Mouse (Mus musculus): ENCODE results near the gene Sh2d2a. TPM values are rescaled to one million over a fixed set of nuclear protein-coding genes. Genes with fewer than 3 reads are reported as not detected.
"Not testable (repeated sequence)": the region's sequence is repeated elsewhere in the genome, so short reads cannot be mapped to it uniquely, and the experiment has no call there.

Gene Sh2d2a
- polyA plus RNA-seq, 1 experiment from 2014 or later: 0.09 TPM

DNA sequence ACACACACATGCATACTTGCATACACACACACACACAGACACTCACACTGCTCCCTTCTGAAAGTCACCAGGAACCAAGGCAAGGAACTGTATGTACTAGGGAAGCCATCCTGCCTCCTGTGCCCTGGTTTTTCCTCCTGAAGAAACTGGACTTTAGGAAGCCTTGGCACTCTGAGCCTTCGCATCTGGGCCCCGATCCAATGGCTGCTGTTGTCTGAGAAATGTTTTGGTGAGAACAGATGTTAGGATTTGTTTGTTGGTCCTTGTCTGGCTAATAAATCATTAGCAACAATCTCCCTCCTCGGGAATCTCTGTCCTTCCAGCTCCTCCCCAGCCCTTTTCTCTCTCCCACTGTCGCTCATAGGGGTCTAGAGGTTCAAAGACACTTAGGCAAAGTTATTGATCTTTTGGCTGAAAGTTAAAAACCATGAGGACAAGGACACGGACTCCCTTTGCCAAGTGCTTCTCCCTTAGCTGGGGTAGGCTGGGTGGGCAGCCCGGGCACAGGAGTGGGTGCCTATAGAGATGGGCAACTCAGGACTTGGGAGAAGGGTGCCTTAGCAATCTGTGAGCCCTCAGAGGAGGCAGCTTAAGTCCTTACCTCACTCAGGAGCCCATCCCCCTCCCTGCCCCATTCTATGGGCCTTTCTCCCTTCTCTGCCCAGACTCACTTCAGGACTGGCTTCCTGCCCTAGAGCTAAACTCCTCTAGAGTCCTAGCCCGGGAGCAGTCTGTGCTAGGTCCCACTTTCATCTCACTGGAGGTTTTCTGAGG, 8.4 kb downstream of the Sh2d2a start:
- peaks cover 34% of the 10 kb centered on the region for H3K36me3 ChIP-seq (ENCODE audit: insufficient read depth)
- H3K27me3 ChIP-seq (ENCODE audit: insufficient read depth, low read length): no peaks in the 10 kb centered on the region
- H3K4me1 ChIP-seq (ENCODE audit: insufficient read depth): no peaks in the 10 kb centered on the region
- DNase-seq (peak; percentile 74), ATAC-seq (ENCODE audit: insufficient read depth) (peak; percentile 55; the same call in 1 of the 2 replicates)
- H3K4me3 ChIP-seq (ENCODE audit: low read depth, low read length): no peak overlapping the region
- TF ChIP-seq CTCF (IDR thresholded peaks at IDR 0.05; ENCODE audit: low read depth): no peak
- WGBS: 34% methylated on average over 7 of the region's 7 CpGs
- H3K27ac ChIP-seq (ENCODE audit: low read depth): no peak overlapping the region
- H3K9me3 ChIP-seq (ENCODE audit: low read depth, low read length): no peaks in the 10 kb centered on the region
- no peak overlapping the region for H3K9ac ChIP-seq
- H3K4me2 ChIP-seq: no peak overlapping the region

DNA sequence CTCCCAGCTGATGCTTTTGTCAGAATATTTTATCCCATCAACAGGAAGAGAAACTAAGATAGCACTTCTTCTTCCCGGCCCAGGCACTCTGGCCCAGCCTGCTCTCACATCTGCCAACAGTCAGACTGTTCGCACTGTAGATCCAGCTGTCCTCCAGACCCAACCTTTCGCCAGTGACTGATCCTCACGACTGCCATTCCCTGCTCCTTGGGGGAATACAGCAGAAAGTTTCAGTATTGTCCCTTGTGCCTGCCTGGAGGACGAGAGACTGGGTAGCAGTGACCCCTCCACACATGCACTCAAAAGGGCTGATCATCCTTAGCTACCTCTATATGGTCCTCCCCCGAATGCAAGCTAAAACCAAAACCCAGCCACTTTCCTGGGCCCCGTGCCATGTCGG, 9.4 kb downstream of the Sh2d2a start:
- H3K4me2 ChIP-seq: no peak overlapping the region
- no peak overlapping the region for H3K4me3 ChIP-seq (ENCODE audit: low read depth, low read length)
- H3K9me3 ChIP-seq (ENCODE audit: low read depth, low read length): no peaks in the 10 kb centered on the region
- H3K27me3 ChIP-seq (ENCODE audit: insufficient read depth, low read length): no peaks in the 10 kb centered on the region
- 76% methylated on average over 8 of the region's 8 CpGs for WGBS
- no peaks in the 10 kb centered on the region for H3K4me1 ChIP-seq (ENCODE audit: insufficient read depth)
- TF ChIP-seq CTCF (IDR thresholded peaks at IDR 0.05; ENCODE audit: low read depth): no peak
- H3K9ac ChIP-seq: no peak overlapping the region
- peaks cover 43% of the 10 kb centered on the region for H3K36me3 ChIP-seq (ENCODE audit: insufficient read depth)
- peak; percentile 36 for DNase-seq
- ATAC-seq (ENCODE audit: insufficient read depth): no peak
- H3K27ac ChIP-seq (ENCODE audit: low read depth): no peak overlapping the region

DNA sequence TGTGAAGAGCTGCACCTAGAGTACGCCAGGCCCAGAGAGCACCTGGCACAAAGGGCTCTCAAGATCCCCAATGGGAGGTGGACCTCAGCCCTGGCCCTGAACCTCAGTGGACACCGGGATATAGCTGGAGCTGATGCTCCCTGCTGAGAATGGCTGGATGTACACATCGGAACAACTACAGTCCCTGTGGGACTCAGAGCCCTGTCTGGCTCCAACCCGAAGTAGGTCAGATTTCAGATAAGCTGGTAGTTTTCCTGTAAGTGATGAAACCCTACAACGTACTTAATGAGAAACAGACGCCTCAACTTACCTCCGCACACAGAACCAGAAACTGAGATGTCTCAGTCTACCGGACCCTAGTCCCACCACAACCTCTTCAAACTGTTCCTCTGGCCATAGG, 11.1 kb downstream of the Sh2d2a start:
- 88% methylated on average over 8 of the region's 8 CpGs for WGBS

DNA sequence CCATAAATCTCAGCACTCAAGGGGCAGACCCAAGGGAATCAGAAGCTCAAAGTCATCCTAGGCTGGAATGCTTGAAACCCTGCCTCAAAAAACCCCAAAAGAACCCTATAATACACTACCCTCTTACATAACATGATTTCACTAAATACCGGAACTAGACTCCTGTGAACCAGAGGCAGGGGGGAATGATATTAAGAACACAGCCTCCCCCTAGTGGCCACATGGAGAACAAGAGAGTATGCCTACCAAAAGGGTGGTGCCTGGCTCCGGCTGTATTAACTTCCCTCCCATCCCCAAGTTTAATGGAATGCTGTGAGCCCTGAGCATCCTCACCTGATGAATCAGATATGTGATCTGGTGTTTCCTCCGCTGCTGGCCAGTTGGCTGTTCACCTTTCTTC, 13.3 kb downstream of the Sh2d2a start:
- Histone ChIP-seq H3K4me1 (ENCODE audit: insufficient read depth) (no peaks in the 10 kb centered on the region), H3K27me3 (ENCODE audit: insufficient read depth, low read length) (no peaks in the 10 kb centered on the region), H3K4me3 (ENCODE audit: low read depth, low read length) (no peak overlapping the region), H3K36me3 (ENCODE audit: insufficient read depth) (peaks cover 76% of the 10 kb centered on the region), H3K27ac (ENCODE audit: low read depth) (no peak overlapping the region), H3K4me2 (no peak overlapping the region), H3K9ac (no peak overlapping the region), H3K9me3 (ENCODE audit: low read depth, low read length) (no peaks in the 10 kb centered on the region)
- ATAC-seq (ENCODE audit: insufficient read depth) (peak; percentile 36; the same call in 1 of the 2 replicates), DNase-seq (peak; percentile 84)
- 27% methylated on average over 3 of the region's 3 CpGs for WGBS
- TF ChIP-seq CTCF (IDR thresholded peaks at IDR 0.05; ENCODE audit: low read depth): peak; percentile 86

More for the DNA sequence above, 11.1 kb downstream of the Sh2d2a start:
- ATAC-seq (ENCODE audit: insufficient read depth) (no peak), DNase-seq (no peak)
- TF ChIP-seq CTCF (IDR thresholded peaks at IDR 0.05; ENCODE audit: low read depth): no peak
- no peak overlapping the region for H3K4me3 ChIP-seq (ENCODE audit: low read depth, low read length)
- no peak overlapping the region for H3K27ac ChIP-seq (ENCODE audit: low read depth)
- H3K36me3 ChIP-seq (ENCODE audit: insufficient read depth): peaks cover 60% of the 10 kb centered on the region
- H3K4me2 ChIP-seq: no peak overlapping the region
- H3K4me1 ChIP-seq (ENCODE audit: insufficient read depth): no peaks in the 10 kb centered on the region
- H3K27me3 ChIP-seq (ENCODE audit: insufficient read depth, low read length): no peaks in the 10 kb centered on the region
- no peaks in the 10 kb centered on the region for H3K9me3 ChIP-seq (ENCODE audit: low read depth, low read length)
- no peak overlapping the region for H3K9ac ChIP-seq

DNA sequence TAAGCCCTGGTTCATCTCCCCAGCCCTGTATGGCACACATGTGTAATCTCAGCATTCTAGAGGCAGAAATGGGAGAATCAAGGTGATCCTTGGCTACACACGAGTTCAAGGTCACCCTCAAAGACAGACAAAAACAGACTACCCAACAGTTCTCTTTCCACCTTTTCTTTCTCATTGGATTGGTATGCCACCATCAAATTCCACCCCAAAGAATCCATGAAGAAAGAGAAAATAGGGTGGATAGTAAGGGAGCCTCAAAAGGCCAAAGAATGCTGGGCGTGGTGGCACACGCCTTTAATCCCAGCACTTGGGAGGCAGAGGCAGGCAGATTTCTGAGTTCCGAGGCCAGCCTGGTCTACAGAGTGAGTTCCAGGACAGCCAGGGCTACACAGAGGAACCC, 17.6 kb downstream of the Sh2d2a start:
- H3K9me3 ChIP-seq (ENCODE audit: low read depth, low read length); H3K4me3 ChIP-seq (ENCODE audit: low read depth, low read length); H3K4me1 ChIP-seq (ENCODE audit: insufficient read depth); DNase-seq; H3K27ac ChIP-seq (ENCODE audit: low read depth); H3K27me3 ChIP-seq (ENCODE audit: insufficient read depth, low read length); H3K4me2 ChIP-seq; H3K9ac ChIP-seq; ATAC-seq (ENCODE audit: insufficient read depth): not testable (repeated sequence)
- H3K36me3 ChIP-seq (ENCODE audit: insufficient read depth): peaks cover 92% of the 10 kb centered on the region
- 88% methylated on average over 4 of the region's 4 CpGs for WGBS

DNA sequence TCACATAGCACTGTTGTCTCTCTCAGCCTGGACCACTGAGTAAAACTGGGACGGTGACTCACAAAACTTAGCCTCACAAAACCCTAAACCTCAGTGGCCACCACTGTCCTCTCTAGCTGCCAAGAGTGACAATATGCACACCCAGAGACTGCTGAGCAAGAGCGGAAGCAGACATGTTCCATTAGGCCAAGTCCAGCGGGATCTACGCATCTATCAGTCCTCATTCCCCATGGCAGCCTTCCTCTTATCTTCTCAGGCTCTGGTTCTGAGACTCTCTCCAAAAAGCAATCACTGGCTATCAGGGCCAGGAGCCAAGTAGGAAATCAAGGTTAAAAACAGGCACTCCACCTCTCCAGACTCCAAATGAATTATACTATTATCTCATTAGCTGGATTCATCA, 31.2 kb downstream of the Sh2d2a start:
- Histone ChIP-seq H3K4me2 (no peak overlapping the region), H3K36me3 (ENCODE audit: insufficient read depth) (peaks cover 46% of the 10 kb centered on the region), H3K4me3 (ENCODE audit: low read depth, low read length) (no peak overlapping the region), H3K27me3 (ENCODE audit: insufficient read depth, low read length) (no peaks in the 10 kb centered on the region), H3K4me1 (ENCODE audit: insufficient read depth) (no peaks in the 10 kb centered on the region), H3K9me3 (ENCODE audit: low read depth, low read length) (no peaks in the 10 kb centered on the region), H3K9ac (no peak overlapping the region), H3K27ac (ENCODE audit: low read depth) (no peak overlapping the region)
- no peak for DNase-seq
- ATAC-seq (ENCODE audit: insufficient read depth): no peak
- 94% methylated on average over 4 of the region's 4 CpGs for WGBS
- TF ChIP-seq CTCF (IDR thresholded peaks at IDR 0.05; ENCODE audit: low read depth): no peak

DNA sequence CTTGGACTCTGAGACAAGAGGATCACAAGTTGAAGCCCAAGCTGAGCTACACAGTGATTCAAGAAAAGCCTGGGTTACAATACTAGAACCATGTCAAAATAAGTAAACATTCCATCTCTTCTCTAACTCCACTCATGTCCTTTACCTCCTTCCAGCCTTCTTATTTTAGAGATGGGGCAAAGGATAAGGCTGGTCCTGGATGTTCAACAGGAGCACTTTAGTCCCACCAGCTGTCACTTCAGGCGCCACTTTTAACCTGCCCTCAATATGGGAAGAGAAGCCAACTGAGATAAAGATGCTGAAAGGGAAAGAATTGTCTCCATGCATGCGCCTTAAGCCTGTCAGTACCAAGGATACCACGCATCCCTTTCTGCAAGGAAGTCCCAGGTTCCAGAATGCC, 37.7 kb downstream of the Sh2d2a start:
- Histone ChIP-seq H3K4me2 (peak overlapping the region; percentile 74), H3K9me3 (ENCODE audit: low read depth, low read length) (no peaks in the 10 kb centered on the region), H3K36me3 (ENCODE audit: insufficient read depth) (peaks cover 17% of the 10 kb centered on the region), H3K27me3 (ENCODE audit: insufficient read depth, low read length) (no peaks in the 10 kb centered on the region), H3K4me3 (ENCODE audit: low read depth, low read length) (peak overlapping the region; percentile 89), H3K27ac (ENCODE audit: low read depth) (no peak overlapping the region), H3K4me1 (ENCODE audit: insufficient read depth) (peaks cover 6% of the 10 kb centered on the region), H3K9ac (peak overlapping the region; percentile 92)
- TF ChIP-seq CTCF (IDR thresholded peaks at IDR 0.05; ENCODE audit: low read depth): no peak
- DNase-seq: no peak
- no peak for ATAC-seq (ENCODE audit: insufficient read depth)
- WGBS: 0% methylated on average over 3 of the region's 3 CpGs
